Mouse (Mus musculus): ENCODE data around the gene Psmd3. TPM values are rescaled to one million over a fixed set of nuclear protein-coding genes. Genes with fewer than 3 reads are reported as not detected.

The Psmd3 gene
- 115 TPM for polyA plus RNA-seq (2017; shearing (Covaris generic))

DNA sequence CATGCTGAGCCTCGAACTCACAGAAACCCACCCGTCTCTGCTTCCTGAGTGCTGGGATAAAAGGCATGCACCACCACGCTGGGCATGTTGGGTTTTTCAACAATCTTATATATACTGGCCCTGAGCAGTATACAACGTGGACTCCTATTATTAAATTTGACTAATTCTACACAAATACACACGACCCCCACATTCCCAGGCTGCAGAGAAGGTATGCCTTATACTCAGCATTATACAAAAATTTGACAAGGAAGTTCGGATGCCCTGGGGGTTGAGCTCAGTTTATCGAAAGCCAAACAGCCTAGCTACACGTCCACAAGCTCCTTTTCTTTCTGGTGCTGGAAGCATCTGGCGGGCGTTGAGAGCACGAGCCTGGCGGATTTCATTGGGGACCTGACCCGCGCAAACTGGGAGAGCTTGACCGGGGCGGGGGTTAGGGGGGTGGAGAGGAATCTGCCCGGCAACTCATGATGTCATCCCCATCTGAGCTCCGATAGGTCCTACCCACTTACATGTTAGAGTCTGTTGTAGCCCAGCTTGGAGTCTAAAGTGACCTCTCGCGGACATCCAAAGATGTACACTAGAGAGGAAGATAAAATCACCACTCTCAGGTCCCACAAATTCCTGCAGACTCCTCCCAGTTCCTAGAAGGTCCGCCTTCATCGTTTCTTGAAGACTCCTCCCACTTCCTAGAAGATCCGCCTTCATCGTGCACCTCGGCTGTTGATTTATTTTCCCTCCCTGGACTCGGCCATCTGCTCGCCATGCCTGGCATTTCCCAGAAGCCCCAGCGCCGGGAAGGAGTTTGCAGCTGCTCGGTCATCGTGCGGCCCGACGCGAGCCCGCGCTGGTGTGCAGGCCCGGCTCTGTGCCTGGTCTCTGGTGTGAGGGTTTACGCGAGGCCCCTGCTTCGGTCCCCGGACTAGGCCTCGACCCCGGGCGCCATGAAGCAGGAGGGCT, at the start of gene Psmd3:
Gene Psmd3 (plus strand): TSS at position 769 of the 960 bp plus-strand sequence.

DNA sequence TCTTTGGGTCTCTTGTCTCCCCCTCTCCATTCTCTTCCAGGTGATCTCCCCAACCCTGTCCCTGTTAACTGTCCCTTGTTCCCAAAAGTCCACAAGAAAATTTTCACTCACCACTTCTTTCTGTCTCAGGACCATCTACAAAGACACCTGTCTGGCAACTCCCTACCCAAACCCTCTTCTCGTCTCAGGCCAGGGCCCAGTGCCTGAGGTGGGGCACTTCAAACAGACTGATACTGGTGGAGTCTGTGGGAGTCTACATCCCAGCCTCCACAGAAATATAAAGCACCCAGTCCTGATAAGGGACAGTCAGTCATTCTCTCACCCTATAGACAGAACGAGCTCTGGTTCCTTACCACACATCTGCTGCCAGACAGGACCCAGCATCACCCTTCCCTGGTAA, 35.9 kb upstream of the Psmd3 start, which contains the start of gene Gsdma2:
Gene Gsdma2 (plus strand): TSS at position 301 of the 400 bp plus-strand sequence.

DNA sequence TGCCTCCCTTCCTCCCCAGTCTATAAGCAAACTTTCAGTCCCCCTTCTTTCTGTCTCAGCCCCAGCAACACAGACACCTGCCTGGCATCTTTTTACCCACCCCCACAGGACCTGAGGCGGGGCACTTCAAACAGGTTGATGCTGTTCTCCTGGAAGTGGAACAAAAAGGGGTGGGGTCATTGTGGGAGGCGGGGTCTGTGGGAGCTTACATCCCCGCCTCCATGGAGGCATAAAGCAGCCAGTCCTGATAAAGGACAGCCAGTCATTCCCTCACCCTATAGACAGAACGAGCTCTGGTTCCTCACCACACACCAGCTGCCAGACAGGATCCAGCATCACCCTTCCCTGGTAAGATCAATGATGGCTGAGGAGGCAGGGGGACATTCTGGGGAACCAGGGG, 18.3 kb upstream of the Psmd3 start, which contains the start of gene Gsdma:
Gene Gsdma (plus strand): TSS at position 261 of the 400 bp plus-strand sequence.

DNA sequence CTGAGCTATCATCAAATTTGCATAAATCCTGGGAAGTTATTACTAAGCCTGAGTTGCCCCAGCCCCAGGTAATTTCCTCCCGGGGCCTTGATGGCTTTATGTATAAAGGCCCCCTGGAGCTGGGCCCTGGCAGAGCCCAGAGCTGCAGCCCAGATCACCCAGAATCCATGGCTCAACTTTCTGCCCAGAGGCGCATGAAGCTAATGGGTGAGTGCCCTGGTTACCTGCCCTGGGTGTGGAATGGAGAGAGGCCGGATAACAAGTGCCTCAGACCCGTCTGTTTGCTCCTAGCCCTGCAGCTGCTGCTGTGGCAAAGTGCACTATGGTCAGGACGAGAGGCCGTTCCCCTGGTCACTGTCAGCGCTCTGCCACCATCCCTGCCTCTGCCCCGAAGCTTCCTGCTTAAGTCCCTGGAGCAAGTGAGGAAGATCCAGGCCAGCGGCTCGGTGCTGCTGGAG, 18.9 kb downstream of the Psmd3 start, which contains the start of gene Csf3:
Gene Csf3 (plus strand): TSS at position 51 of the 458 bp plus-strand sequence.

DNA sequence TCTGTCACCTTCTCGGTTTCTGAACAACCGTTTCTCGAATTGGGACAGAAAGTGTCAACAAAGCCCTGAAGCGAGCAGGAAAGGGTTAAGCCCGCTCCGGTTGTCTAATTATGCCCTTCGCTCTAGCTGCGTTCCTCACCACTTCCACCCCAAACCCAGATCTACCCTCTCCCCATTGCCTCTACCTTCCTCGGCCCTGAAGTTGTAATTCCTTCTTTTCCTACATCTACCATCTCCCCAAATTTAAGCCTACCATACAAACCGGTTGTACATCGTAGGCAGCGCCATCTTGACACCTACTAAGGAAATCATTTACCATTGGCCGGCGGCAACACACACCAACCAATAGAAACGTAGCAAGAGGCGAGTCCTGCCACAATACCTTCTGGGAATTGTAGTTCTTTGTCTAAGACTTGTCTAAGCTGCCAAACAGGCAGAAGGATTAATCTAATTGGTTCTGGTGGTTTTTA, 46.8 kb downstream of the Psmd3 start, which contains the start of gene Med24:
Gene Med24 (minus strand): TSS at position 317 of the 470 bp plus-strand sequence.

DNA sequence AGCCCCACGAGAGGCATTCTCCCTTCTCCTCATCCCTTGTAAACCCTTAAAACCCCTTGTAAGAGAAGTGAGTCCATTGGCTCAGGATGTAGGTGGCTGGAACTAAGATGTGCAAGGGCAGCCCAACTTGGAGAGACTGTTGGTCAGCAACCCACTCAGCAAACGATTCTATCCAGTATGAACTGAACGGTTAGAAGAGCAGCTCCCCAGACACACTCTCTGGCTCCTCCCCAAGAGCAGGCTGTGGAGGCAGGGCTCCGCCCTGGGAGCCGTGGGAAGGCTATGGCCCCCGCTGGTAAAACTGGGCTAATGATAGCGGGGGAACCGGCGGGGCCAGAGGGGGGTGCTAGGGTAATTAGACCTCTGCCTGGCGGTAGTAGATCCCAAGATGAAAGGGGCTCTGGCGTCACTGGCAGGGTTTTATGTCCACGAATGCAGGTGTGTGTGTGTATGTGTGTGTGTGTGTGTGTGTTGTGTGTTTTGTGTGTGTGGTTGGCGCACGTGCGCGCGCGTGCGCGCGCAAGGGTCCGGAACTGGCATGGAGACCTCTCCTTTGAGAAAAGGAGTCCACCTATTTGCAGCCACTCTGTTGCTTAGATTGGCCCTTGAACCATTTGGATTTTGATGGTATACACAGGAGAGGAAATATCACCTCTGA, 58.2 kb downstream of the Psmd3 start, which contains the start of gene Thra:
Gene Thra (plus strand): TSS at position 246 of the 658 bp plus-strand sequence.

Other genes with a start within 250 kb of the Psmd3 start
- gene Mien1, start 243.6 kb upstream of the Psmd3 start, polyA plus RNA-seq (2017; shearing (Covaris generic)) = 179 TPM
- 7.2 TPM for gene Grb7, start 236.2 kb upstream of the Psmd3 start, polyA plus RNA-seq (2017; shearing (Covaris generic))
- 76.7 TPM for gene Ikzf3, start 136.5 kb upstream of the Psmd3 start, polyA plus RNA-seq (2017; shearing (Covaris generic))
- 4.4 TPM for gene Zpbp2, start 131.5 kb upstream of the Psmd3 start, polyA plus RNA-seq (2017; shearing (Covaris generic))
- gene Ormdl3, start 95.2 kb upstream of the Psmd3 start, polyA plus RNA-seq (2017; shearing (Covaris generic)) = 96.0 TPM
- not detected for gene Lrrc3c, start 84.3 kb upstream of the Psmd3 start, polyA plus RNA-seq (2017; shearing (Covaris generic))
- gene Gm12355, start 56.9 kb upstream of the Psmd3 start, polyA plus RNA-seq (2017; shearing (Covaris generic)) = 4.4 TPM
- gene Gsdma3, start 56.2 kb upstream of the Psmd3 start, polyA plus RNA-seq (2017; shearing (Covaris generic)) = not detected
- not detected for gene Gsdma2, start 35.8 kb upstream of the Psmd3 start, polyA plus RNA-seq (2017; shearing (Covaris generic))
- not detected for gene Gsdma, start 18.2 kb upstream of the Psmd3 start, polyA plus RNA-seq (2017; shearing (Covaris generic))
- gene Csf3, start 18.7 kb downstream of the Psmd3 start, polyA plus RNA-seq (2017; shearing (Covaris generic)) = not detected
- 70.6 TPM for gene Med24, start 46.9 kb downstream of the Psmd3 start, polyA plus RNA-seq (2017; shearing (Covaris generic))
- 6.0 TPM for gene Thra, start 58.1 kb downstream of the Psmd3 start, polyA plus RNA-seq (2017; shearing (Covaris generic))
- 10.0 TPM for gene Nr1d1, start 92.8 kb downstream of the Psmd3 start, polyA plus RNA-seq (2017; shearing (Covaris generic))
- gene Msl1, start 113.0 kb downstream of the Psmd3 start, polyA plus RNA-seq (2017; shearing (Covaris generic)) = 14.0 TPM
- gene Casc3, start 122.4 kb downstream of the Psmd3 start, polyA plus RNA-seq (2017; shearing (Covaris generic)) = 15.3 TPM
- gene Rapgefl1, start 154.2 kb downstream of the Psmd3 start, polyA plus RNA-seq (2017; shearing (Covaris generic)) = 0.18 TPM
- 4.1 TPM for gene Wipf2, start 181.1 kb downstream of the Psmd3 start, polyA plus RNA-seq (2017; shearing (Covaris generic))
- gene Cdc6, start 225.2 kb downstream of the Psmd3 start, polyA plus RNA-seq (2017; shearing (Covaris generic)) = 6.9 TPM
- gene Rara, start 245.3 kb downstream of the Psmd3 start, polyA plus RNA-seq (2017; shearing (Covaris generic)) = 45.5 TPM

All from inflammation-experienced regulatory T-cells, adult 16 weeks (primary cell).